Mouse (Mus musculus) limb, embryonic 11.5 days (tissue): ENCODE data around the gene Pax7. TPM values are rescaled to one million over a fixed set of nuclear protein-coding genes. Genes with fewer than 3 reads are reported as not detected.

Experiments used
- ATAC-seq: fragments of 200-750 bp; cut with Nextera tagmentation; 2 replicates; pipeline ENCODE4 v1.8.0; 2017; ENCODE audit warnings: low read depth; ENCODE audit not compliant: insufficient number of reproducible peaks, low FRiP score, low TSS enrichment
- DNase-seq: peaks from one replicate; pipeline ENCODE4 v3.0.0-alpha.2; 2015; ENCODE audit warnings: low spot score
- H3K27ac ChIP-seq: fragments of 300-500 bp; sonication (generic); replicated peaks from 2 replicates; pipeline ENCODE4 v1.5.1; 2014; ENCODE audit warnings: low read depth, mild to moderate bottlenecking, low read length
- H3K27me3 ChIP-seq: fragments of 300-500 bp; sonication (generic); 2 replicates; pipeline ENCODE4 v1.6.1; 2014; ENCODE audit warnings: mild to moderate bottlenecking, low read length, mixed read lengths; ENCODE audit not compliant: control insufficient read depth, insufficient read depth
- H3K36me3 ChIP-seq: fragments of 300-500 bp; sonication (generic); 2 replicates; pipeline ENCODE4 v1.6.1; 2014; ENCODE audit warnings: mild to moderate bottlenecking, low read length, moderate library complexity, mixed read lengths; ENCODE audit not compliant: control insufficient read depth, insufficient read depth
- H3K4me1 ChIP-seq: fragments of 300-500 bp; sonication (generic); 2 replicates; pipeline ENCODE4 v1.6.1; 2014; ENCODE audit warnings: low read length, mixed read lengths; ENCODE audit not compliant: control insufficient read depth, insufficient read depth
- H3K4me2 ChIP-seq: fragments of 300-500 bp; sonication (generic); 2 replicates; pipeline ENCODE4 v1.6.1; 2014; ENCODE audit warnings: low read depth, mild to moderate bottlenecking, moderate library complexity; ENCODE audit not compliant: severe bottlenecking
- H3K4me3 ChIP-seq: fragments of 300-500 bp; sonication (generic); 2 replicates; pipeline ENCODE4 v1.5.1; 2014; ENCODE audit warnings: low read depth, low read length
- H3K9ac ChIP-seq: fragments of 300-500 bp; sonication (generic); 2 replicates; pipeline ENCODE4 v1.6.1; 2014; ENCODE audit warnings: mild to moderate bottlenecking, low read length
- H3K9me3 ChIP-seq: fragments of 300-500 bp; sonication (generic); 2 replicates; pipeline ENCODE4 v1.6.1; 2016; ENCODE audit warnings: low read length; ENCODE audit not compliant: control insufficient read depth
- WGBS: fragments of 180-500 bp; shearing (Covaris S2); extraction: QIAGEN DNeasy Blood & Tissue Kit; methylation state at CpG from one replicate; pipeline ENCODE4 v1.1.7; 2014; 5-methylcytosine and 5-hydroxymethylcytosine counted together
- polyA plus RNA-seq: library from polyadenylated mRNA; unstranded; fragments of >200 nt; fragmentation: Nextera tagmentation; extraction: Ambion mirVana; gene quantifications from 2 replicates; pipeline ENCODE4 v1.2.1, GENCODE M21; 2014

The Pax7 gene
- polyA plus RNA-seq, 1 experiment from 2014 or later = 0.25 TPM

- Histone ChIP-seq H3K9ac (no peak overlapping the region), H3K27me3 (peaks cover 91% of the 10 kb centered on the region), H3K9me3 (no peaks in the 10 kb centered on the region), H3K4me1 (peaks cover 6% of the 10 kb centered on the region; the same call in 1 of the 2 replicates), H3K4me2 (no peak overlapping the region), H3K4me3 (no peak overlapping the region), H3K27ac (no peak overlapping the region), H3K36me3 (no peaks in the 10 kb centered on the region)
- under 1% methylated on average over 8 of the region's 8 CpGs for WGBS
- DNase-seq (no peak), ATAC-seq (no peak)
These were observed 2.9 kb upstream of the Pax7 start for GRCm38 (mm10) chr4:139836196-139836595.

- 2% methylated on average over 17 of the region's 17 CpGs for WGBS
- Histone ChIP-seq H3K27ac (no peak overlapping the region), H3K4me1 (peaks cover 6% of the 10 kb centered on the region; the same call in 1 of the 2 replicates), H3K4me3 (no peak overlapping the region), H3K4me2 (no peak overlapping the region), H3K9ac (no peak overlapping the region), H3K9me3 (no peaks in the 10 kb centered on the region), H3K36me3 (no peaks in the 10 kb centered on the region), H3K27me3 (peaks cover 98% of the 10 kb centered on the region)
- peak; percentile 60 for DNase-seq
- no peak for ATAC-seq
These were observed 581 bp upstream of the Pax7 start for GRCm38 (mm10) chr4:139833817-139834401.

GRCm38 (mm10) chr4:139832281-139833035, 870 bp downstream of the Pax7 start:
- Histone ChIP-seq H3K27ac (no peak overlapping the region), H3K4me1 (peaks cover 6% of the 10 kb centered on the region; the same call in 1 of the 2 replicates), H3K9me3 (no peaks in the 10 kb centered on the region), H3K4me2 (peak overlapping the region; percentile 31; the same call in 1 of the 2 replicates), H3K36me3 (no peaks in the 10 kb centered on the region), H3K27me3 (peaks cover 97% of the 10 kb centered on the region), H3K9ac (no peak overlapping the region), H3K4me3 (peak overlapping the region; percentile 15; the same call in 1 of the 2 replicates)
- no peak for ATAC-seq
- DNase-seq = peak; percentile 61
- WGBS = under 1% methylated on average over 55 of the region's 55 CpGs

- H3K27ac ChIP-seq = no peak overlapping the region
- peak overlapping the region; percentile 5; the same call in 1 of the 2 replicates for H3K4me3 ChIP-seq
- DNase-seq (peak; percentile 76), ATAC-seq (no peak)
- H3K9ac ChIP-seq = no peak overlapping the region
- H3K27me3 ChIP-seq = peaks cover 95% of the 10 kb centered on the region
- H3K36me3 ChIP-seq = no peaks in the 10 kb centered on the region
- no peak overlapping the region for H3K4me2 ChIP-seq
- peaks cover 6% of the 10 kb centered on the region; the same call in 1 of the 2 replicates for H3K4me1 ChIP-seq
- no peaks in the 10 kb centered on the region for H3K9me3 ChIP-seq
- under 1% methylated on average over 57 of the region's 57 CpGs for WGBS
These were observed 1.7 kb downstream of the Pax7 start for GRCm38 (mm10) chr4:139831501-139832230.

- peak; percentile 58 for DNase-seq
- H3K4me1 ChIP-seq = peaks cover 6% of the 10 kb centered on the region; the same call in 1 of the 2 replicates
- H3K4me2 ChIP-seq = no peak overlapping the region
- H3K9me3 ChIP-seq = no peaks in the 10 kb centered on the region
- peaks cover 96% of the 10 kb centered on the region for H3K27me3 ChIP-seq
- no peaks in the 10 kb centered on the region for H3K36me3 ChIP-seq
- no peak overlapping the region for H3K4me3 ChIP-seq
- no peak overlapping the region for H3K9ac ChIP-seq
- 0% methylated on average over 24 of the region's 24 CpGs for WGBS
- no peak overlapping the region for H3K27ac ChIP-seq
- ATAC-seq = no peak
These were observed 2.5 kb downstream of the Pax7 start for GRCm38 (mm10) chr4:139830581-139831387.

GRCm38 (mm10) chr4:139830053-139830452, 3.3 kb downstream of the Pax7 start:
- DNase-seq = no peak
- peaks cover 6% of the 10 kb centered on the region; the same call in 1 of the 2 replicates for H3K4me1 ChIP-seq
- 2% methylated on average over 14 of the region's 14 CpGs for WGBS
- H3K9me3 ChIP-seq = no peaks in the 10 kb centered on the region
- peaks cover 96% of the 10 kb centered on the region for H3K27me3 ChIP-seq
- no peak overlapping the region for H3K4me3 ChIP-seq
- no peaks in the 10 kb centered on the region for H3K36me3 ChIP-seq
- ATAC-seq = no peak
- no peak overlapping the region for H3K9ac ChIP-seq
- H3K27ac ChIP-seq = no peak overlapping the region
- H3K4me2 ChIP-seq = no peak overlapping the region

GRCm38 (mm10) chr4:139828871-139829590, 4.3 kb downstream of the Pax7 start:
- no peak overlapping the region for H3K4me2 ChIP-seq
- H3K4me1 ChIP-seq = peaks cover 8% of the 10 kb centered on the region
- peaks cover 96% of the 10 kb centered on the region for H3K27me3 ChIP-seq
- 3% methylated on average over 16 of the region's 16 CpGs for WGBS
- H3K36me3 ChIP-seq = no peaks in the 10 kb centered on the region
- H3K9me3 ChIP-seq = no peaks in the 10 kb centered on the region
- no peak overlapping the region for H3K9ac ChIP-seq
- H3K4me3 ChIP-seq = no peak overlapping the region
- no peak overlapping the region for H3K27ac ChIP-seq
- DNase-seq = no peak
- ATAC-seq = no peak
